Mouse (Mus musculus): Measurements from ENCODE around the gene Spata48. TPM values are rescaled to one million over a fixed set of nuclear protein-coding genes. Genes with fewer than 3 reads are reported as not detected.

The Spata48 gene
- 0.30 and 0.67 TPM in 2 replicates for polyA plus RNA-seq (2015; fragmentation: Nextera tagmentation; extraction: Ambion mirVana)

GRCm38 (mm10) chr11:11461635-11462560 is at the start of gene Spata48, which contains the start of gene Zpbp:
TSS of gene Spata48 (plus strand) at chr11:11462094.
TSS of gene Zpbp (minus strand) at chr11:11462408.
- WGBS, result 2% methylated on average over 66 of the region's 66 CpGs
- no peaks in the 10 kb centered on the region for H3K36me3 ChIP-seq (ENCODE audit: control insufficient read depth, insufficient read depth, low read length)
- H3K4me1 ChIP-seq (ENCODE audit: control insufficient read depth, insufficient read depth, low read length), result no peaks in the 10 kb centered on the region
- peak within 1 kb of the TSS; percentile 66 for H3K4me3 ChIP-seq (replicated peaks; ENCODE audit: low read length)
- no peaks in the 10 kb centered on the region for H3K27me3 ChIP-seq (ENCODE audit: control insufficient read depth, insufficient read depth, low read length)
- peak; percentile 98 for ATAC-seq (ENCODE audit: insufficient read depth, low FRiP score)
- peak within 1 kb of the TSS; percentile 73 for H3K4me2 ChIP-seq (ENCODE audit: low read depth, low read length)
- H3K27ac ChIP-seq (ENCODE audit: low read length), result peak within 1 kb of the TSS; percentile 80
- H3K9me3 ChIP-seq (replicated peaks; ENCODE audit: control insufficient read depth, low read length), result no peaks in the 10 kb centered on the region
- H3K9ac ChIP-seq (ENCODE audit: low read length), result peak within 1 kb of the TSS; percentile 85

DNA sequence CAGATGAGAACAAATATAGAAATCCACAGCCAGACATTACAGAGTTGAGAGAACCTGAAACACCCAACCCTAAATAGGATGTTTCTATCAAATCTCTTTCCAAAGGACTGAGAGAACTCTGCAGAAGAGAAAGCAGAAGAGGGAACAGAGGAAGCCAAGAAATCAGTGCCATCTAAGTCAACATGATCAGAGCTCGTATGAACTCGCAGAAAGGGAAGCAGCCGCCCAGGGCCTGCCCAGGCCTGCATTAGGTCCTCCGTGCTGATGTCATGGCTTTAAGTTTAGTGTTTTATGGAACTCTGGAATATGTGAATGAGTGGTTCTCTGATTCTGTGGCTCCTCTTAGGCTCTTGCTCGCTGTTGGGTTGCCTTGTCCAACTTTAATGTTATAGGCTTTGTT is 47.7 kb upstream of the Spata48 start:
- no peak overlapping the region for H3K27ac ChIP-seq (ENCODE audit: low read length)
- 79% methylated on average over 5 of the region's 5 CpGs for WGBS

GRCm38 (mm10) chr11:11417356-11417755 is 44.5 kb upstream of the Spata48 start:
- Histone ChIP-seq H3K4me2 (ENCODE audit: low read depth, low read length) (no peak overlapping the region), H3K4me1 (ENCODE audit: control insufficient read depth, insufficient read depth, low read length) (no peaks in the 10 kb centered on the region), H3K36me3 (ENCODE audit: control insufficient read depth, insufficient read depth, low read length) (no peaks in the 10 kb centered on the region), H3K9me3 (replicated peaks; ENCODE audit: control insufficient read depth, low read length) (no peaks in the 10 kb centered on the region), H3K27ac (ENCODE audit: low read length) (no peak overlapping the region), H3K4me3 (replicated peaks; ENCODE audit: low read length) (no peak overlapping the region), H3K27me3 (ENCODE audit: control insufficient read depth, insufficient read depth, low read length) (no peaks in the 10 kb centered on the region), H3K9ac (ENCODE audit: low read length) (no peak overlapping the region)
- WGBS, result 76% methylated on average over 2 of the region's 2 CpGs
- ATAC-seq (ENCODE audit: insufficient read depth, low FRiP score), result no peak

More for the DNA sequence above, 47.7 kb upstream of the Spata48 start:
- no peak overlapping the region for H3K4me3 ChIP-seq (replicated peaks; ENCODE audit: low read length)
- H3K36me3 ChIP-seq (ENCODE audit: control insufficient read depth, insufficient read depth, low read length), result no peaks in the 10 kb centered on the region
- no peaks in the 10 kb centered on the region for H3K4me1 ChIP-seq (ENCODE audit: control insufficient read depth, insufficient read depth, low read length)
- no peak overlapping the region for H3K4me2 ChIP-seq (ENCODE audit: low read depth, low read length)
- no peak overlapping the region for H3K9ac ChIP-seq (ENCODE audit: low read length)
- H3K9me3 ChIP-seq (replicated peaks; ENCODE audit: control insufficient read depth, low read length), result no peaks in the 10 kb centered on the region
- no peaks in the 10 kb centered on the region for H3K27me3 ChIP-seq (ENCODE audit: control insufficient read depth, insufficient read depth, low read length)
- ATAC-seq (ENCODE audit: insufficient read depth, low FRiP score), result no peak

GRCm38 (mm10) chr11:11455037-11455436 is 6.9 kb upstream of the Spata48 start:
- Histone ChIP-seq H3K9ac (ENCODE audit: low read length) (no peak overlapping the region), H3K27me3 (ENCODE audit: control insufficient read depth, insufficient read depth, low read length) (no peaks in the 10 kb centered on the region), H3K27ac (ENCODE audit: low read length) (no peak overlapping the region), H3K9me3 (replicated peaks; ENCODE audit: control insufficient read depth, low read length) (no peaks in the 10 kb centered on the region), H3K4me1 (ENCODE audit: control insufficient read depth, insufficient read depth, low read length) (no peaks in the 10 kb centered on the region), H3K4me2 (ENCODE audit: low read depth, low read length) (no peak overlapping the region), H3K36me3 (ENCODE audit: control insufficient read depth, insufficient read depth, low read length) (no peaks in the 10 kb centered on the region), H3K4me3 (replicated peaks; ENCODE audit: low read length) (no peak overlapping the region)
- ATAC-seq (ENCODE audit: insufficient read depth, low FRiP score), result no peak
- 35% methylated on average over 2 of the region's 2 CpGs for WGBS

DNA sequence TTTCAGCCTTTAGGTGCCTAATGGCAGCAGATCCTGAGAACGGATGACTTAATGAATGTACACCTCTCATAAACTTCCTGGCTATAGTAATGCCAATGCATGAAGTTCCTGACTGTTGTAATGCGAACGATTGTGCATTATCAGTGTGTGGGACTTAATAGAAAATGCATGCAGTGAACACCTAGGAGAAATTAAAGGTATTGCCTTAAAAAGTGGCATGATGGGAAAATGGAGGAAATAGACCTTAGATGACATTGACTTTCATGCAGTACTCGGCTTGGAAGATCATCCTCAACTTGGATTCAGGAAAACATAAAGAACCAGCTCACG is 632 bp downstream of the Spata48 start:
- Histone ChIP-seq H3K27me3 (ENCODE audit: control insufficient read depth, insufficient read depth, low read length) (no peaks in the 10 kb centered on the region), H3K4me1 (ENCODE audit: control insufficient read depth, insufficient read depth, low read length) (no peaks in the 10 kb centered on the region), H3K4me2 (ENCODE audit: low read depth, low read length) (peak overlapping the region; percentile 73), H3K9ac (ENCODE audit: low read length) (peak overlapping the region; percentile 85), H3K9me3 (replicated peaks; ENCODE audit: control insufficient read depth, low read length) (no peaks in the 10 kb centered on the region), H3K27ac (ENCODE audit: low read length) (0 out of 2 replicates have a peak overlapping the region, but pooled peaks have one; percentile 80), H3K36me3 (ENCODE audit: control insufficient read depth, insufficient read depth, low read length) (no peaks in the 10 kb centered on the region), H3K4me3 (replicated peaks; ENCODE audit: low read length) (peak overlapping the region; percentile 66)
- WGBS, result 79% methylated on average over 5 of the region's 5 CpGs
- no peak for ATAC-seq (ENCODE audit: insufficient read depth, low FRiP score)

GRCm38 (mm10) chr11:11468924-11469323 is 7.0 kb downstream of the Spata48 start:
- no peak overlapping the region for H3K4me3 ChIP-seq (replicated peaks; ENCODE audit: low read length)
- ATAC-seq (ENCODE audit: insufficient read depth, low FRiP score), result no peak
- no peaks in the 10 kb centered on the region for H3K4me1 ChIP-seq (ENCODE audit: control insufficient read depth, insufficient read depth, low read length)
- no peak overlapping the region for H3K4me2 ChIP-seq (ENCODE audit: low read depth, low read length)
- H3K36me3 ChIP-seq (ENCODE audit: control insufficient read depth, insufficient read depth, low read length), result no peaks in the 10 kb centered on the region
- H3K9me3 ChIP-seq (replicated peaks; ENCODE audit: control insufficient read depth, low read length), result no peaks in the 10 kb centered on the region
- H3K27me3 ChIP-seq (ENCODE audit: control insufficient read depth, insufficient read depth, low read length), result no peaks in the 10 kb centered on the region
- H3K27ac ChIP-seq (ENCODE audit: low read length), result no peak overlapping the region
- no peak overlapping the region for H3K9ac ChIP-seq (ENCODE audit: low read length)

GRCm38 (mm10) chr11:11484378-11484777 is 22.5 kb downstream of the Spata48 start:
- no peaks in the 10 kb centered on the region for H3K4me1 ChIP-seq (ENCODE audit: control insufficient read depth, insufficient read depth, low read length)
- no peaks in the 10 kb centered on the region for H3K9me3 ChIP-seq (replicated peaks; ENCODE audit: control insufficient read depth, low read length)
- no peak overlapping the region for H3K9ac ChIP-seq (ENCODE audit: low read length)
- H3K4me2 ChIP-seq (ENCODE audit: low read depth, low read length), result no peak overlapping the region
- no peaks in the 10 kb centered on the region for H3K27me3 ChIP-seq (ENCODE audit: control insufficient read depth, insufficient read depth, low read length)
- H3K36me3 ChIP-seq (ENCODE audit: control insufficient read depth, insufficient read depth, low read length), result no peaks in the 10 kb centered on the region
- ATAC-seq (ENCODE audit: insufficient read depth, low FRiP score), result no peak
- 43% methylated on average over 8 of the region's 8 CpGs for WGBS
- no peak overlapping the region for H3K4me3 ChIP-seq (replicated peaks; ENCODE audit: low read length)
- no peak overlapping the region for H3K27ac ChIP-seq (ENCODE audit: low read length)

DNA sequence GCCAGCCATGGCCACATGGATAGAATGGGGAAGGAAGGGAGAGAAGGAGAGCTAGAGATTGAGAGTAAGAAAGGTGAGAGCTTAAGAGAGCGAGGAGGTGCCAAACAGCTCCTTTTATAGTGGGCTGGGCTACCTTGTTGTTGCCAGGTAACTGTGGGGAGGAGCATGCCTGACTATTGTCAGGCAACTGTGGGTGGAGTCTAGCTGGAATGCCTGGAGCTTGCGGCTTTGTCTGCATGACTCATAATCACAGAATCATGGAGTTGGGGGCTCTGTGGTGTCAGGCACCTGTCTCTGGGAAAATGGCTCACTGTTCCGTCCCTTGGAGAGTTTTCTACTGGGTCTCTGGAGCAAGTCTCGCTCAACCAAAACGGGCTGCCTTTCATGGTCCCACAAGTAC is 30.1 kb downstream of the Spata48 start:
- H3K27me3 ChIP-seq (ENCODE audit: control insufficient read depth, insufficient read depth, low read length), result no peaks in the 10 kb centered on the region
- no peak for ATAC-seq (ENCODE audit: insufficient read depth, low FRiP score)
- H3K9me3 ChIP-seq (replicated peaks; ENCODE audit: control insufficient read depth, low read length), result no peaks in the 10 kb centered on the region
- no peak overlapping the region for H3K9ac ChIP-seq (ENCODE audit: low read length)
- no peak overlapping the region for H3K27ac ChIP-seq (ENCODE audit: low read length)
- no peak overlapping the region for H3K4me3 ChIP-seq (replicated peaks; ENCODE audit: low read length)
- 65% methylated on average over 5 of the region's 5 CpGs for WGBS
- H3K4me2 ChIP-seq (ENCODE audit: low read depth, low read length), result no peak overlapping the region
- no peaks in the 10 kb centered on the region for H3K4me1 ChIP-seq (ENCODE audit: control insufficient read depth, insufficient read depth, low read length)
- no peaks in the 10 kb centered on the region for H3K36me3 ChIP-seq (ENCODE audit: control insufficient read depth, insufficient read depth, low read length)

DNA sequence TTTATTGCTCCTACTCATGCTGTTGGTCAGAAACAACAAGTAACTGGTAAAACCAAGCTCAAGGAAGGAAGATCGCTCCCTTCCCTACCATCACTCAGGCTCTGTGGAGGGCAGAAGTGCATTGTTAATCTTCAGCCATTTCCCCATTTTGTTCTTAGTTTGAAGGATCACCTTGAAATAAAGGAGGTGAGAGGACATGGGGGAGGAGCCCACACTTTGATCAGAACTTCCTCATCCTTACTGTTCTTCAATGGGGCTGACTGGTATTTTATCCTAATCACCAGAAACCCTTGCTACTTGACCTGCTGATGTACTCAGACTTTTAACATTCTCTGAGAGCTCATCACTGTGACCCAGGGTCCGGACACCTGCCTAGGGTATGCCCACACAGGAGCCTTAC is 33.8 kb downstream of the Spata48 start:
- H3K4me3 ChIP-seq (replicated peaks; ENCODE audit: low read length), result no peak overlapping the region
- ATAC-seq (ENCODE audit: insufficient read depth, low FRiP score), result no peak
- no peaks in the 10 kb centered on the region for H3K27me3 ChIP-seq (ENCODE audit: control insufficient read depth, insufficient read depth, low read length)
- no peak overlapping the region for H3K9ac ChIP-seq (ENCODE audit: low read length)
- H3K36me3 ChIP-seq (ENCODE audit: control insufficient read depth, insufficient read depth, low read length), result no peaks in the 10 kb centered on the region
- no peak overlapping the region for H3K4me2 ChIP-seq (ENCODE audit: low read depth, low read length)
- WGBS, result 87% methylated on average over 2 of the region's 2 CpGs
- H3K27ac ChIP-seq (ENCODE audit: low read length), result no peak overlapping the region
- no peaks in the 10 kb centered on the region for H3K4me1 ChIP-seq (ENCODE audit: control insufficient read depth, insufficient read depth, low read length)
- H3K9me3 ChIP-seq (replicated peaks; ENCODE audit: control insufficient read depth, low read length), result no peaks in the 10 kb centered on the region
